Mouse (Mus musculus): Measurements from ENCODE around the gene Tmem262.

Gene Tmem262

GRCm38 (mm10) chr19:6104476-6104875, 24.6 kb downstream of the Tmem262 start:
- DNase-seq: no peak

DNA sequence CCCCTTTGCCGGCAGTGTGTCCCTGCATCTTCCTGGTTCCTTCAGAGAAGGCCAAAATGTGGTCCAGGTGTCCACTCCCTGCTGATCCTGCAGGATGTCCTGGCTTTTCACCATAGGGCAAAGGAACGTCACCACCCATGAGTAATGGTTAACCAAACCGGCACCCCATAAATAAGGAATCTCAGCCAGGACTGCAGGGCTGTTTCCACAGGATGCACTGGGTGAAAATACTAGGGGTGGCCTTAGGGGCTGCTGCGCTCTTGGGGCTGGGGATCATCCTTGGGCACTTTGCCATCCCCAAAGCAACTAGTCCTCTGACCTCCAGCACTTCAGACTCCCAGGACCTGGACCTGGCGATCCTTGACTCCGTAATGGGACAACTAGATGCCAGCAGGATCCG, 25.8 kb downstream of the Tmem262 start, which contains the start of gene Naaladl1:
TSS of gene Naaladl1 (plus strand) at position 197 of the 400 bp plus-strand sequence.
- no peak for DNase-seq

DNA sequence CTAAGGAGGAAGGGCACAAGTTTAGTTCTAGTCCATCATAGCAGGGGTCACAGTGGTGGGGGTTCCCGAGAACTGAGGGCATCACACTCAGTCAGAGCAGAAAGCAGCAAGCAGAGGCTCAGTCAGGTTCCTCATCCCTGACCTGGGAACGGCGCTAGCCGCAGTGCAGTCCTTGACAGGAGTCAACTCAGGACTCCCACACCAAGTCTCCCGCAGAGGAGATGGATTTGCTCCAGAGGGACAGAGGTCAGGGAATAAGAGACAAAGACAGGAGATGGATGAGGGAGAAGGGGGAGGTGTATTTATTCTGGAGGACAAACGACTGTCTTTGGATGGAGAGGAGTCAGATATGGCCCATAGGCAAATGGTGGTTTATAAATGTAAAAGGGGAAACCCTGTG, 33.3 kb downstream of the Tmem262 start:
- no peak for DNase-seq

DNA sequence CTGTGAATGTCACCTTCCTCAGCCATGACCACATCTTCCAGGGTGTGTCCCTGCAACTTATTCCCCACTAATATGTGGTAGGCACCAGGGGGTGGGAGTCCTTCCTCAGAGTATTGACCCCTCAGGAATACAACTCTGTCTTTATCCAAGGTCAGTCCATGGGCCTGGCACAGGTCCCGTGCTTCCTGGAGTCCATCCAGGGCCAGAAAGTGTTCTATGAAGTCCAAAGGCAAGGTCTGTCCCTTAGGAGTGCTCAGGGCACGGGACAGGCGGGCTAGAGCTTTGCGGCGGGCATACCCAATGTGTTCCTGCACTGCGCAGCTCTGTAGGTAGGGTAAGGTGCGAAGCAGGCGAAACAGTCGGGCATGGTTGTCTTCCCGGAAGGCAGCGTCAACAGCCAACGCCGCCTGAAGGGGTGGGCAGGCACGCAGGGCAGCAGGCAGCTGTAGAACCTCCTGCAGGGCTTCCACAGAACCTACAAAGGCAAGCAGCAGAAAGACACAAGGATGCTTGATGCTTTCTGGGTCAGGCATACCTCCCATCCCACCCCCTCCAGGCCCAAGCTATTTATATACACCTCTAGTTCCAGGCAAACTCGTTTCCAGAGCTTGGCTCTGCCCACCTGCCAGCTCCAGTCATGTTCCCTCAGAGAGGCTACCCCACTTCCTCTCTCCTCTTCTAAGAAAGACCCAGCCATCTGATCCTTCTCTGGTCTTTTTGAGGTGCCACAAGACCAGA, 36.4 kb downstream of the Tmem262 start:
- DNase-seq: no peak

- no peak for DNase-seq
These were observed 37.6 kb downstream of the Tmem262 start for GRCm38 (mm10) chr19:6117346-6117985.

- DNase-seq: peak; percentile 87
These were observed 38.3 kb downstream of the Tmem262 start, which contains the start of gene Sac3d1 for GRCm38 (mm10) chr19:6117986-6118676. Gene Sac3d1 (minus strand): TSS chr19:6118650.

DNA sequence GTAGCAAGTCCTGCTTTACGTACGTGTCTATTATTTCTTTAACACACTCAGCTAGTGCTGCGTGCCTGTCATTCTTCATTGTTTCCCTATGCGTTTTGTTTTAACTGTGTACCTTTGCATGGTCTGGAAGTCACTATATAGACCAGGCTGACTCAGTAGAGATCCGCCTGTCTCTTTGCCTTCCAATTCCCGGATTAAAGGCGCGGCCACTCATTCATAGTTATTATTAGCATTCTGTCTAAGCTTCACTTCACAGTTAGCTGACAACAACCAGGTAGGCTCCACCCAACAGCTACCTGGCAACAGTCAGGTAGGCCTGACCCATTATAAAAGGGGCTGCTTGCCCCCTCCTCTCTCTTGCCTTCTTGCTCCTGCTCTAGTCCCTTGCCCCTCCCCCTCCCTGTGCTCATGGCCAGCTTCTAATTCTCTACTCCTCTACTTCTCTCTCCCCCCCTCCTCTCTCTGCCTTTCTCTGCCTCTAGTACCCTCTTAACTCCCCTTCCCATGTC, 38.9 kb downstream of the Tmem262 start:
- DNase-seq: peak; percentile 51

DNA sequence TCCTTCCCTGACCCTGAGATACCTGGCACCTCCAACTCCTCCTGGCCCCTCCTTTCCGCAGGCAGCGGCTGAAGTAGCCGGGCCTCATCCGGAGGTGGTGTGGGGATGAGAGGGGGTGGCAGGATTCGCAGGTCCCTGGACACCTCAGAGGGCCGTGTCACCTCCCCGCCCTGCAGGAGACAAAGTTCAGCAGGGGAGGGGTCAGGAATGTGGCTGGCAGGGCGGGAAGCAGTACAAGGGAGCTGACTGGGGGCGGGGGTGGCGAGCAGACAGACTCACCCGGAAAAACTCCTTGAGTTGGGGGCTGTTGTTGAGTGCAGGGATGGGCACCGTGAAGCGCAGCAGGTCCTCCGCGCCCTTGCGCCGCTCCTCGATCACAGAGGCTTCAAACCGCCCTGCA, 41.9 kb downstream of the Tmem262 start:
- no peak for DNase-seq

GRCm38 (mm10) chr19:6123330-6123729, 43.5 kb downstream of the Tmem262 start:
- no peak for DNase-seq

- DNase-seq: no peak
These were observed 45.1 kb downstream of the Tmem262 start for GRCm38 (mm10) chr19:6124898-6125297.

GRCm38 (mm10) chr19:6126289-6126688, 46.5 kb downstream of the Tmem262 start:
- DNase-seq: peak; percentile 51

- no peak for DNase-seq
These were observed 47.2 kb downstream of the Tmem262 start for GRCm38 (mm10) chr19:6126789-6127580.

DNA sequence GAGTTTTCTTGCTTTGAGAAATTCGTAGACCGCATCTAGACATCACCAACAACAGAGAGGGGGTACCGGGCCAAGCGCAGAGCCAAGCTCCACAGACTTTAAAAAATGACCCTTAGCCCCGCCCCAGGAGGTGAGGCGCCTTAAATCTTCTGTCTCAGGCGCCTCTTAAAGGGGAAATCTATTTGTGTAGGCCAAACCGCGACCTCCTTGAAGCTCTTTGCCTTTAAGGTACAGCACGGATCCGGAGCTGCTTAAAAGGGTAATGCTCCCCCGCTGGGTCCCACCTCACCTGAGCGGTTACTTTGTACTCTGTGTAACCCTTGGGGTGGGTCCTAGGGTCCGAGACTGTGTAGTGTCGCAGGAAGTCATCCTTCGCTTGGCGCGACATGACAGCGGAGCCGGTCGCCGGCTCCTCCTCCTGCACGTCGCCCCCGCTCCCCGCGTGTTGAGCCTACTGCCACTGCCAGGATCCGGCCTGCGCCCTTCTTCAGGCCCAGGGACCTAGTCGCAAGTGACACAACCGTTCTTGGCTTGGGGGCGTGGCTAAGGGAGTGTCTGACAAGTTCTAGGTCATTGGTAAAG, 48.0 kb downstream of the Tmem262 start, which contains the start of gene Snx15:
TSS of gene Snx15 (minus strand) at position 545 of the 582 bp plus-strand sequence.
- DNase-seq: peak; percentile 87

All from right cerebral cortex, postnatal 4 days (tissue).